Mouse (Mus musculus) hindbrain, embryonic 14.5 days (tissue): Measurements from ENCODE around the gene Chst11. TPM values are rescaled to one million over a fixed set of nuclear protein-coding genes. Genes with fewer than 3 reads are reported as not detected.
A peak's percentile ranks its signal among the peaks of the same experiment; 100 is the strongest.

Experiments
- ATAC-seq: fragments of 200-750 bp; cut with Nextera tagmentation; 2 replicates; pipeline ENCODE4 v1.8.0; 2017; ENCODE audit warnings: moderate number of reproducible peaks, mild to moderate bottlenecking, moderate TSS enrichment, moderate library complexity; ENCODE audit not compliant: low FRiP score
- DNase-seq: peaks from one replicate; pipeline ENCODE4 v3.0.0-alpha.2; 2015; ENCODE audit warnings: low spot score
- H3K27ac ChIP-seq: fragments of 300-500 bp; sonication (generic); 2 replicates; pipeline ENCODE4 v1.5.1; 2014; ENCODE audit warnings: mild to moderate bottlenecking, moderate library complexity
- H3K27me3 ChIP-seq: fragments of 300-500 bp; sonication (generic); 2 replicates; pipeline ENCODE4 v1.6.1; 2014; ENCODE audit warnings: mild to moderate bottlenecking, low read length, mixed read lengths; ENCODE audit not compliant: control insufficient read depth, insufficient read depth
- H3K36me3 ChIP-seq: fragments of 300-500 bp; sonication (generic); replicated peaks from 2 replicates; pipeline ENCODE4 v1.6.1; 2014; ENCODE audit not compliant: control insufficient read depth, insufficient read depth
- H3K4me1 ChIP-seq: fragments of 300-500 bp; sonication (generic); replicated peaks from 2 replicates; pipeline ENCODE4 v1.6.1; 2014; ENCODE audit warnings: antibody characterized with exemption, low read length, mixed read lengths; ENCODE audit not compliant: control insufficient read depth, insufficient read depth
- H3K4me2 ChIP-seq: fragments of 300-500 bp; sonication (generic); replicated peaks from 2 replicates; pipeline ENCODE4 v1.6.1; 2014; ENCODE audit warnings: mild to moderate bottlenecking, moderate library complexity
- H3K4me3 ChIP-seq: fragments of 300-500 bp; sonication (generic); replicated peaks from 2 replicates; pipeline ENCODE4 v1.5.1; 2014; ENCODE audit warnings: mild to moderate bottlenecking, low read length
- H3K9ac ChIP-seq: fragments of 300-500 bp; sonication (generic); 2 replicates; pipeline ENCODE4 v1.6.1; 2014
- H3K9me3 ChIP-seq: fragments of 300-500 bp; sonication (generic); 2 replicates; pipeline ENCODE4 v1.6.1; 2016; ENCODE audit warnings: low read length; ENCODE audit not compliant: control insufficient read depth
- WGBS: fragments of 180-500 bp; shearing (Covaris S2); extraction: QIAGEN DNeasy Blood & Tissue Kit; methylation state at CpG from one replicate; pipeline ENCODE4 v1.1.7; 2014; 5-methylcytosine and 5-hydroxymethylcytosine counted together
- polyA plus RNA-seq: library from polyadenylated mRNA; unstranded; fragments of >200 nt; fragmentation: Nextera tagmentation; extraction: Ambion mirVana; gene quantifications from 2 replicates; pipeline ENCODE4 v1.2.1, GENCODE M21; 2014

The Chst11 gene
- polyA plus RNA-seq, 1 experiment from 2014 or later: 5.4 TPM

DNA sequence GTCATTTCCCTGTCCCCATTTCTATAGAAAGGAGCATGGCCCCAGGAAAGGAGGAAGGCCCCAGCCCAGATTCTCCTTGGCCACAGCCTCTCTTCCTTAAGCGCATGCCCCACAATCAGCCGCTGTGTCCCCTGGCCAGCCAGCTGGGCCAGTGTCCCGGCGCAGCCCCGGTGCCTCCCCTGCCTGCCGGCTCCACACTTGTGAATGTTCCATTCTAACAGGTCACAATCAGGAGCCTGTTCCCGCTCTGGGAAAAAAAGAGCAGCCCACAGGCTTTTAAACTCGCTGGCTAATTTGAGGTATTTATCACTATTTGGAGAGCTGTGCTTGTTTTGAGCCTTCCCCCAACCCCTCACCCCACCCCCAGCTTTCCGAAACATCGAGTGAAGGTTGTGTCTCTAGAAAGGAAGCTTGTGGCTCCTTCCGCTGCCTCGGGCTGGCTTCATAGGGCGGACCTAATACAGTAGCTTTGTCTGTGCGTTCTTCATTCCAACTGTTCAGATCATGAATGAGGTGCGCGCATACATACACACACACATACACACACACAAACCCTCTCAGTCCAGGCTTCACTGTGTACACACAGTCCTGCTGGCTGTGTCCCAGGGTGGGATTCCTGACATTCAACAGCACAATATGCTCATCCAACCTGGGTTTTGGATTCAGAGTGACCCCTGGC lies 155.1 kb downstream of the Chst11 start:
- no peak overlapping the region for H3K27ac ChIP-seq
- H3K36me3 ChIP-seq: no peaks in the 10 kb centered on the region
- H3K4me3 ChIP-seq: no peak overlapping the region
- no peak overlapping the region for H3K4me2 ChIP-seq
- no peaks in the 10 kb centered on the region for H3K9me3 ChIP-seq
- H3K4me1 ChIP-seq: peaks cover 11% of the 10 kb centered on the region; the same call in 1 of the 2 replicates
- ATAC-seq (0 out of 2 replicates have a peak, but pooled peaks have one; percentile 55), DNase-seq (no peak)
- H3K27me3 ChIP-seq: no peaks in the 10 kb centered on the region
- H3K9ac ChIP-seq: no peak overlapping the region
- WGBS: 65% methylated on average over 16 of the region's 16 CpGs

DNA sequence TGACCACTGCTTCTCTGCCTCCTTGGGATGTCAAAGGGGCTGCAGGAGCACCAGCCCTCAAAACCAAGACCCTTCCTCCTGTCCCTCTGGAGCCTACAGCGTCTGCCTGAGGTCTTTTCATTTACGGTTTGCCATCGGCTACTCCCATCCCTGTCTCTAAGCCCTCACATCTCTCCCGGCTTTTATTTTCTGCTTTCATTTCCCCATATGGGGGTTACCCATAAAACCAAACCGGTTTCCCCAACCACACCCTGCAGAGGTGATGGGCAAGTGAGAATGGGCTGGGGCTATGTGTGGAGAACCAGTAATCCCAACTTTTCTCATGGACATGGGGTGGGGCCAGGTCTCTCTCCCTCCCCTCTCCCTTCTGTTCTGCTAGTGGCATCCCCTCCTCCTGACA lies 156.1 kb downstream of the Chst11 start:
- ATAC-seq (no peak), DNase-seq (no peak)
- Histone ChIP-seq H3K4me1 (peaks cover 10% of the 10 kb centered on the region; the same call in 1 of the 2 replicates), H3K4me2 (no peak overlapping the region), H3K27ac (no peak overlapping the region), H3K9ac (no peak overlapping the region), H3K36me3 (no peaks in the 10 kb centered on the region), H3K27me3 (no peaks in the 10 kb centered on the region), H3K9me3 (no peaks in the 10 kb centered on the region), H3K4me3 (no peak overlapping the region)
- 90% methylated on average over 5 of the region's 5 CpGs for WGBS

DNA sequence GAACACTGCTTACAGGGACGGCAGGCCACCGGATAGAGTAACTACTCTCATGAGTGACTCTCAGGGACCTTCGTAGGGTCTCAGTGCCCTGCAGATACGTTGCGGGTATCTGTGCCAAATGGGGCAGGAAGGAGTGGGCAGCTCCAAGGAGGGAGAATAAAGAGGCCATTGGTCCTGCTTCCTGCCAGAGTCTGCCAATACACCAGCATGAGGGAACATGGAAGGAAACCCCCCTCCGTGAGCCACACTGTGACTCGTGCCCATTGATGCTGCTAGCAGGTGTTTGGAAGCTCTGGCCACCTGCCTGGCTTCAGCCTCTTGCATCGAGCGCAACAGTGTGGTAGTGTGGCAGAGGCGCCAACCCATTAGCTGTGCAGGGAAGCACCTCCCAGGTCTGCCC lies 157.8 kb downstream of the Chst11 start:
- no peaks in the 10 kb centered on the region for H3K27me3 ChIP-seq
- no peak overlapping the region for H3K9ac ChIP-seq
- no peak overlapping the region for H3K27ac ChIP-seq
- no peaks in the 10 kb centered on the region for H3K36me3 ChIP-seq
- H3K4me1 ChIP-seq: peaks cover 10% of the 10 kb centered on the region; the same call in 1 of the 2 replicates
- H3K9me3 ChIP-seq: no peaks in the 10 kb centered on the region
- no peak overlapping the region for H3K4me2 ChIP-seq
- ATAC-seq (no peak), DNase-seq (no peak)
- H3K4me3 ChIP-seq: no peak overlapping the region
- 81% methylated on average over 10 of the region's 10 CpGs for WGBS

DNA sequence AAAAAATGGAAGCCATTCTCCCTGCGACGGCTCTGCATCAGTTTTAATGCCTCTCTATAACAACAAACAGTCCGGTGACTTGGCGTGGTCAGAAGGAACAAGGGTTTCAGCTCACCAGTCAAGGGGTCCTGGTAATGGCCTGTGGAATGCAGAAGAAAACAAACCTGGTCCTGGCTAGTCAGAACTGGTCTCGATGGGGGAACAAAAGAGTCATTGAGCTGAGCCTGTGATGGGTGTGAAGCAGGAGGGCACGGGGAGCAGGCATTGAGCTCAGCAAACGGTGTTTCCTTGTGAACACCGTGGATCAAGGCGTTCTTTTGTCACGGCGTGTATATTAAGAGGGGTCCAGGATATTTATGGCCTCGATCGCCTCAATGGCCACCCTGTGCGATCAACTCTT lies 160.5 kb downstream of the Chst11 start:
- DNase-seq (no peak), ATAC-seq (no peak)
- H3K27ac ChIP-seq: no peak overlapping the region
- H3K4me3 ChIP-seq: no peak overlapping the region
- H3K4me2 ChIP-seq: no peak overlapping the region
- no peaks in the 10 kb centered on the region for H3K36me3 ChIP-seq
- peaks cover 14% of the 10 kb centered on the region for H3K4me1 ChIP-seq
- 36% methylated on average over 14 of the region's 14 CpGs for WGBS
- no peak overlapping the region for H3K9ac ChIP-seq
- no peaks in the 10 kb centered on the region for H3K27me3 ChIP-seq
- H3K9me3 ChIP-seq: no peaks in the 10 kb centered on the region

DNA sequence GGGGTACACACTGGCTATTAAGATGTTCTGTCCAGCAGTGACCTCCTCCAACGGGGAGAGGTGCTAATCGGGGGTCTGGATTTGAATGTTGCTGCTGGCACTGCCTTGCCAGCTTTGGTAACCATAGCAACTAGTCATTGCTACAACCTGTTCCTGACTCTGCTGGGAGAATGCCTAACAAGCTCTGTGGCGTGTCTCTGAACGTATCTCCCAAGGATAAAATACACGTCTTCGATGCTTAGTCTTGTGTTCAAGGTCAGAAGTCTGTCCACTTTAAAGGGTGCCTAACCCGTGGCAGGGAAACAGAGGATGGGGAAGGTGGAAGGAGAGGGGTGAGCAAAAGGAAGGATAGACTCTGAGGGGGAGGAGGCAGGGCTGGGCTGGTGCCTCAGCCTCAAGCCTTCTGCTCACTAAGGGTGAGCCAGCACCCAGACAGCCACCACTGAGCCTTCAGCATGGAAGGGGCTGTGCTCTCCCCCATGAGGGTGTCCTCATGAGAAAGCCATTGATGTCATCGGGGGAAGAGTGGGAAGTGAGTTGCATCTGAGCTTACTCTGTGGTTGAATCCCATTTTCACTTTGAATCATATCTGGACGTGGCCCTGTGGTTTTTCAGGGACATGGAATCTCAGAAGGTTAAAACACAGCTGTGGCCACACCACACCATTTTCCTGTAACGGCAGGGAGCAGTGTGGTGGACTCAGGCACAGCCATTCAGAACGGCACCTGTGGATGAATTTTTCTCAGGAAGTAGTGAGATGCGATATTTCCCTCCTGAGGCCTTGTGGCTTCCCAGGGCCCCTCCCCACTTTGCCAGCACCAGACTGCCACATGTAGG lies 164.3 kb downstream of the Chst11 start:
- 57% methylated on average over 12 of the region's 12 CpGs for WGBS
- H3K9ac ChIP-seq: no peak overlapping the region
- ATAC-seq: peak; percentile 17; the same call in 1 of the 2 replicates
- no peak overlapping the region for H3K4me2 ChIP-seq
- H3K4me1 ChIP-seq: peaks cover 20% of the 10 kb centered on the region
- 0 out of 2 replicates have a peak overlapping the region, but pooled peaks have one; percentile 28 for H3K27ac ChIP-seq
- peak; percentile 51 for DNase-seq
- no peaks in the 10 kb centered on the region for H3K9me3 ChIP-seq
- no peaks in the 10 kb centered on the region for H3K36me3 ChIP-seq
- no peaks in the 10 kb centered on the region for H3K27me3 ChIP-seq
- H3K4me3 ChIP-seq: no peak overlapping the region

DNA sequence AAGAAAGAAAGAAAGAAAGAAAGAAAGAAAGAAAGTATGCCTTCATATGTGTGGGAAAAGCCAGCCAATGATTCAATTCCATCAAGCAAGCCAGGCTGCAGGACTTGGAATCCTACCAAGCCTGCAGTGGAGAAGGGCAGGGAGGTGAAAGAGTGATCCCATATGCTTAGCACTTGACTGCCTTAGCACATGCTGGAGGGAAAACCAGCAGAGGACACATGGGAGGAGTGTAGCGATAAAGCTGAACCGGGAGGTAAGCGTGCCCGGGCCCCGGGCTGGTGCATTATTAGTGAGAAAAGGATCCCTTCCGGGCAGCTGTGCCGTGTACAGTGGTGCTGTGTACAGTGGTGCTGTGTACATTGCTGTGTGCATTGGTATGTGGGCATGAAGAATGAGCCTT lies 165.3 kb downstream of the Chst11 start:
- Histone ChIP-seq H3K9me3 (no peaks in the 10 kb centered on the region), H3K4me1 (peaks cover 20% of the 10 kb centered on the region), H3K4me3 (no peak overlapping the region), H3K4me2 (no peak overlapping the region), H3K9ac (no peak overlapping the region), H3K27ac (no peak overlapping the region), H3K27me3 (no peaks in the 10 kb centered on the region), H3K36me3 (no peaks in the 10 kb centered on the region)
- ATAC-seq (no peak), DNase-seq (no peak)
- WGBS: 78% methylated on average over 7 of the region's 7 CpGs

DNA sequence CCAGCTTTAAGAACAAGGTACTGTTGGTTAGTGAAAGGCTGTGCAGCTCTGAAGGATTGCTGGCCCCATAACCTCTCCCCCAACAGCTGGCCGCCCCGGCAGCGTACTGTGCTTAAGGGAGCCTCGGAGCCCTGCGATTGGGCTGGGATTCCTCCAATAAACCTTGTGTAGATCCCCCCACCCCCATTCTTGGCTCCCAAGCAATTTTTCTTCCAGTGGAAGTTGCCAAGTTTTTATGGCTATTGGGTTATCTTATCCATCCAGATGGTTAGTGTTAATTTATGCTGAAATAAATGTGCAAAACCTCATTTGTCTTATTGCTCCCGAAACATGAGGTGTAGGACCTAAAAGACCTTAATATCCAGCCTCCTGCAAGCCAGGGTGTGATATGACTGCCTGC lies 166.1 kb downstream of the Chst11 start:
- no peak for DNase-seq
- H3K4me3 ChIP-seq: no peak overlapping the region
- no peak overlapping the region for H3K9ac ChIP-seq
- 64% methylated on average over 6 of the region's 6 CpGs for WGBS
- H3K27ac ChIP-seq: 0 out of 2 replicates have a peak overlapping the region, but pooled peaks have one; percentile 9
- H3K36me3 ChIP-seq: no peaks in the 10 kb centered on the region
- no peaks in the 10 kb centered on the region for H3K27me3 ChIP-seq
- ATAC-seq: no peak
- H3K4me2 ChIP-seq: no peak overlapping the region
- H3K9me3 ChIP-seq: no peaks in the 10 kb centered on the region
- H3K4me1 ChIP-seq: peaks cover 20% of the 10 kb centered on the region

DNA sequence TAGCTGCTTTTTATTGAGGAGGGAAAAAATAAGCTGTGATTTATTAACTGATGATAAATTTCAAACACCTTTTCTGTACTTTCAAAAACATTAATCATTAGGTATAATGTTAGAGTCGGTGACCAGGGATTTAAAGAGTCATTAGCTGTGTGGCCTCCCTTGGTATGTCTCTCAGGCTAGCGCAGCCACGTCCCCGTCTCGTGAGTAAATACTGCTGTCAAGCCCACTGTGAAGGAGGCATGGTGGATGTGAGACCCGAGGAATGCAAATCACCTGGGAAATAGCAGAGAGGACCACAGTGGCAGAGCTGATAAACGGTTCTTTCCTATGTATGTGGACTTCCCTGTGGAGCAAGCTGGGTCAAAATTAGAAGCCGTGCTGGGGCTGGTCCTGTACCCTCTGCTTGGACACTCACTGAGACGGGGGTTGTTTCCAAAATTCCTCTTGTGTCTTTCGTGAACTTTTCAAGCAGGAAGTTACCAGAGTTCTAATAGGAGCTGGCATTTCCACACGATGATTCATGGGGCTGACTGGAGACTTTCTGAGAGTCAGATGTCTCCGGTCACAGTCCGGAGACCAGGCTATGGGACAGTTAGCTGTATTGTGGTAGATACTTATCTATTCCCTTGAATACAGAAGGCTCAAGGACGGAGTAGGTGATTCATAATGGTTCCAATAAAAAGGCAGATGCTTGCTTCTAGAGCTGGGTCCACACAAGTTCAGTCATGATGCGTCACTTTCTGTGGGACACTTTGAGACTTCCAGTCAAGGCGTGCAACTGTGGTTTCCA lies 166.8 kb downstream of the Chst11 start:
- no peak for DNase-seq
- Histone ChIP-seq H3K9ac (no peak overlapping the region), H3K36me3 (no peaks in the 10 kb centered on the region), H3K27ac (peak overlapping the region; percentile 38; the same call in 1 of the 2 replicates), H3K4me1 (peaks cover 20% of the 10 kb centered on the region), H3K27me3 (no peaks in the 10 kb centered on the region), H3K4me3 (no peak overlapping the region), H3K4me2 (no peak overlapping the region), H3K9me3 (no peaks in the 10 kb centered on the region)
- WGBS: 59% methylated on average over 16 of the region's 16 CpGs
- no peak for ATAC-seq

DNA sequence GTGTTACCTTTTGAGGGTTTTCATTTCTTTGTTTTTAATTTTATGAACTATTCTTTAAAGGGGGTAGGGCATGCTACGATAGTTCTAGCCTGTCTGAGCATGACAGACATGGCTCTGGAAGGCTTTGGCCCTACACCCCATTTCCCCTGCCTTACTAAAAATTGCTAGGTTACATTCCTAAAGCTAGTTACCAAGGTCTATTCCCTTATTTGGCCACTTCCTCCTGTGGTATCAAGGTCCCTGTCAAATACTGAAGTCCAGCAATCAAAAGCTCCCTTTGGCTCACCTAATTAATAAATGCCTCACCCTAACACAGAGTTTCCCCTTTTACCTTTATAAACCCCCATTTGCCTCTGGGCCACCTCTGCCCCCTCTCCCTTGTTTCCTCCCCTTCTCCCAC lies 167.4 kb downstream of the Chst11 start:
- Histone ChIP-seq H3K9me3 (no peaks in the 10 kb centered on the region), H3K4me2 (no peak overlapping the region), H3K4me1 (peaks cover 20% of the 10 kb centered on the region), H3K4me3 (no peak overlapping the region), H3K9ac (no peak overlapping the region), H3K27ac (no peak overlapping the region), H3K36me3 (no peaks in the 10 kb centered on the region), H3K27me3 (no peaks in the 10 kb centered on the region)
- no peak for ATAC-seq
- DNase-seq: no peak
- 86% methylated on average over 1 of the region's 1 CpGs for WGBS
